Mouse (Mus musculus) left cerebral cortex, adult 18-20 months (tissue): ENCODE data around the gene Fam76a. TPM values are rescaled to one million over a fixed set of nuclear protein-coding genes. Genes with fewer than 3 reads are reported as not detected.
"Not testable (repeated sequence)": the region's sequence is repeated elsewhere in the genome, so short reads cannot be mapped to it uniquely, and the experiment has no call there.

Experiments used
- DNase-seq, 2 experiments: peaks; one replicate each; pipeline ENCODE4 v3.0.0; 2021 to 2022; ENCODE audit warnings: low spot score in 2 of 2, mixed read lengths in 1 of 2
- total RNA-seq, 2 experiments: library from RNA; stranded (reverse); gene quantifications; 2 replicates each; pipeline ENCODE4 v1.2.3; 2021

Fam76a gene
- total RNA-seq, 2 experiments from 2014 or later = 53.2 to 58.1 TPM

DNA sequence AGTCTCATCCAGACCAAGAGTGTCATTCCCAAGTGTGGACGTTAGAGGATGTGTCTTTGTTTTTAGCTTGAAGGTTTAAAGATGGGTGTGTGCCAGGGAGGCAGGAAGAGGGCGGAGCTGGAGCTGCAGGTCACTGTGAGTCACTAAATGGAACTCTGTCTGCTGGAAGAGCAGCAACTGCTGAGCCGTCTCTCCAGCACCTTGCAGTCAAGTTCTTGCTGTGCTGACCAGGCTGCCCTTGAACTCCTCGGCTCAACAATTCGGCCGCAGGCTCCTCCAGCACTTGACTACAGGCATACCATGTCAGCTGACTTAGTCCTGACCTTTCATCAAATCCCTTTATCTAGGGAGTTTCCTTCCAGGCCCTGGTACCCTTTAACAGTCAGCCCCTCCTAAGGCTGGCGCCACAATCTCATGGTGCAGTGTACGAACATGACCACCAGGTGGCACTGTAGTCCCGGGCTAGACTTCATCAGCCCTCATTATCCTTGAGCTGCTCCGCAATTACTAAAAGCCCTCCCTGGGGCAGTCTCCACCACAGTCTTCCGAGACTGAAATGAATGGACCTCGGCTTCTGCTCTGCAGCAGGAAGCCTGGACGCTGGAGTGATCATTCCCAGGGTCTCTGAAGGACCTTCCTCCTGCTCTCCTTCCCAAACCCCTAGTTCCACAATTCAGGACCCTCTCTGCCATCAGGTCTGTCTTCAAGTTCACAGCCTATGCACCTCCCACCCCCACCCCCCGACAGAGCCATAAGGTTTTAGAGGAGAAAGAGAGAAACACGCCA lies 23.1 kb upstream of the Fam76a start:
- peak; percentile 83 to 87 for DNase-seq

DNA sequence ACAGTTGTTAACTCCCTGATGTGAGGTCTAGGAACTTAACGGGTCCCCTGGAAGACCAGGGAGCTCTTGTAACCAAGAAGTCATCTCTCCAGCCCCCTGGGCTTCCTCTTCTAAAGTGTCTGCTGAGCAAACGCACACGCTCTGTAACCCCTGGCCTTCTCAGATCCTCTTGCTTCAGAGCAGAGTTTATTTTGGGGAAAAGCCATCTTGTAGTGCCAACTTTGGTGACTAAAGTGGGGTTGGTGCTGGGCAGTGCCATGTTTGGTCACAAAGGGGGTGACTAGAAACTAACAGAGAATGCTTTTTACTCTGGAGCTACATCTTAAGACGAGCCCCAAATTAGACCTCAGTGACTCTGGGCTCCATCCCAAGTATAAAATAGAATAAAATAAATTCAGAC lies 22.4 kb upstream of the Fam76a start:
- DNase-seq = no peak

DNA sequence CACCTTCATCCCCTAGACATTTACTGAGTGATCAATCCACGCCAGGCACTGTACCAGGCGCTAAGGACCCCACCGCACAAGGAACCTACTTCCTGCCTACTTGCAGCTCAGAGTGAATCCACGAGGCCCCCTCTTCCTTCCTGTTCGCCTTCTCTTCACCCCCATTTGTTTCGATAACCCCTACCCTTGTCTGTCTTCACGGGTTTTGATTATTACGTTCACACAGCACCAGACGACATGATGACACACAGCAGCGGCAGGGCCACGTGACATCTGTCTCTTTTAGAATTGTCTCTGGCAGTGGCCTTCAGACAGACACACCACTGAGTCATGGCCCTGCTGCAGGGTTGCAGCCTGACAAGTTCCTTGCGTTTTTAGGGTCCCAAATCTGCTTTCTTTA lies 21.7 kb upstream of the Fam76a start:
- DNase-seq = no peak

GRCm38 (mm10) chr4:132943088-132943487 lies 20.7 kb upstream of the Fam76a start:
- DNase-seq = no peak

- no peak for DNase-seq
Observed at GRCm38 (mm10) chr4:132941012-132941729, 18.8 kb upstream of the Fam76a start.

- DNase-seq = peak; percentile 48 to 66
Observed at GRCm38 (mm10) chr4:132939421-132940127, 17.2 kb upstream of the Fam76a start.

- peak; percentile 47 to 61 for DNase-seq
Observed at GRCm38 (mm10) chr4:132938181-132938941, 16.0 kb upstream of the Fam76a start.

DNA sequence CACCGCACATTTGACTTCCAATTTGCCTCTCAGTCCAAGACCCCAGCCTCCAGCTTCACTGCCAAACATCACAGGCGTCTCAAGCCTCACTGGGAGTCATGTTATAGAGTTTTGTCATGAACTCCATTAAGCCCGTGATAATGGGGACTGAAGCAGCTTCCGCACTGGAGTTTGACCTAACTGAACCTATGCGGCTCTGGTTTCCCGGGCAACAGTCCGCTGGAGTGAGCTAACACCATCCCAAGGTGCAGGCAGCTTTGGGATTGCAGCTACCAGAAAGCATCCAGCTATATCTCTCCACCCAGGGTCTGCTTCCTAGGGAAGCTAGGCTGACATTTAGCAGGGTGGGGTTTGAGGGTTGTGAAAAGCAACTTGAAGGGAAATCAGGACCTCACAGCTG lies 12.3 kb upstream of the Fam76a start:
- no peak for DNase-seq

DNA sequence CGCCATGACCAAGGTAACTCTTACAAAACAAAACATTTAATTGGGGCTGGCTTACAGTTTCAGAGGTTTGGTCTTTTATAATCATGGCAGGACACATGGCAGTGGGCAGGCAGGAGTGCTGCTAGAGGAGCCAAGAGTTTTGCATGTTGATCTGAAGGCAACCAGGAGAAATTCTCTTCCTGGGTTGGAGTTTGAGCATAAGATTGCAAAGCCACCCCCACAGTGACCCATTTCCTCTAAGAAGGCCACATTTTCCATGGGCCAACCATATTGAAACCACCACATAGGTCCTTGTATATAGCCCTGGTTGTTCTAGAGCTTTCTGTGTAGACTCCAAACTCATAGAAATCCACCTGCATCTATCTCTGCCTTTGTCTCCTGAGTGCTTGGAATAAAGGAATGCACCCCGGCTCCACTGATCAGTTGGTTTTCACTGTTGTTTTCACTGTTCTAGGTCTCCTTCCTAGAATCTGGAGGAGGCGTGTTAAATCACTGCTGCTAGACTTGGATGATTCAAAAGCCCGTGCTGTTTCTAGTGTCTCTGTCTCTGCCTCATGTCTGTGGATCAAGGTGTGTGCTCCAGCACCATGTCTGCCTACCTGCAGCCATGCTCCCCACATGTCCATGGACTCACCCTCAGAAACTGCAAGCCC lies 10.5 kb upstream of the Fam76a start:
- DNase-seq = peak; percentile 20 to 31

DNA sequence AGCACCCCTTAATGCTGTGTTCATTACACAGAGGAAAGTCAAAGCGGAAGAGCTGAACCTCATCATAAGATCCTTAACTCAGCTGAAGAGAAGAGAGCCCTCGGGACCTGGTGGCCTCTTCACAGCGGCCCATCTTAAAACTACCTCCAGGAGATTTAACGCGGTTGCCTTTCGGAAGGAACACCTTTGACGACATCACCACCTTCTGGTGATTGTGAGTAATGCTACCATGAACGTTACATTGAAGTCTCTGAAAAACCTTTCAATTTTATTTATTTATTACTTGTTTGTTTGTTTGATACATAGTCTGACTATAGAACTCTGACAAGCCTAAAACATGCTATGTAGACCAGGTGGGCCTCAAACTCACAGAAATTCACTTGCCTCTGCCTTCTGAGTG lies 8.4 kb upstream of the Fam76a start:
- DNase-seq = peak; percentile 47 to 63

GRCm38 (mm10) chr4:132926520-132926919 lies 4.2 kb upstream of the Fam76a start:
- not testable (repeated sequence) for DNase-seq

DNA sequence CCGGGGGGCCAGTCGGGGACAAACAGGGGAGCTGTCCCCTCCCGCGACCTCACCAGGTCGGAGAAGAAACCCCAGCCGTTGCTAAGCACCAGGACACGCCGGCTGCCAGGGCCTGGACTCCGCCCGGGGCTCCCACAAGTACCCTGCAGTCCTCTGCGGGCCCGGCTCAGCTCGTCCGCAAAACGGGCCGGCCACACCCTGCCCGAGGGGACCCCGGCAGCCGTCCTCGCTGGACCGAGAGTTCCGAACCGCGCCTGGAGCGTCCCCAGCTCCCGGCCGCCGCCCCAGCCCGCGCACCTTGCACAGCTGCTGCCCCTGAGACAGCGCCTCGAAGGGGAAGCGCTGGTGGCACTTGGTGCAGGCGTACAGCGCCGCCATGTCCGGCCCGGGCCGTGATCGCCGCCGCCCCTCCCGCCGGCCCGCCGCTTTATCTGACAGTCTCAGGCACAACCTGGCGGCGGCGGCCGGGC lies 262 bp downstream of the Fam76a start:
- peak in 1 of 2 experiments; percentile 27 for DNase-seq

- no peak for DNase-seq
Observed at GRCm38 (mm10) chr4:132921488-132921887, 870 bp downstream of the Fam76a start.

DNA sequence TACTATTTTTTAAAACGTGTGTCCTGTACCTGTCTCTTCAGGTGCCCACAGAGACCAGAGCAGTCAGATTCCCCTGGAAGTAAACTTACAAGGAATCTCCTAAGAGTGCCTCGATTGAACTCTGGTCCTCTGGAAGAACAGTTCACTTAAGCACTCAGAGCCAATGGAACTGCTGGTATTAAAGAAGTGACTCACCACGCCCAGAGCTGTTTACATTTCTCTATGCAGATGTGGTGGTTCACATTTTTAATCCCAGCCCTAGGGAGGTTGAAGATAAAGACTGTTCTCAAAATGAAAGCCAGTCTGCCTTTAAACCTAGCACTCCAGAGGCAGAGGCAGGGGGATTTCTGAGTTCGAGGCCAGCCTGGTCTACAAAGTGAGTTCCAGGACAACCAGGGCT lies 2.2 kb downstream of the Fam76a start:
- DNase-seq = no peak

DNA sequence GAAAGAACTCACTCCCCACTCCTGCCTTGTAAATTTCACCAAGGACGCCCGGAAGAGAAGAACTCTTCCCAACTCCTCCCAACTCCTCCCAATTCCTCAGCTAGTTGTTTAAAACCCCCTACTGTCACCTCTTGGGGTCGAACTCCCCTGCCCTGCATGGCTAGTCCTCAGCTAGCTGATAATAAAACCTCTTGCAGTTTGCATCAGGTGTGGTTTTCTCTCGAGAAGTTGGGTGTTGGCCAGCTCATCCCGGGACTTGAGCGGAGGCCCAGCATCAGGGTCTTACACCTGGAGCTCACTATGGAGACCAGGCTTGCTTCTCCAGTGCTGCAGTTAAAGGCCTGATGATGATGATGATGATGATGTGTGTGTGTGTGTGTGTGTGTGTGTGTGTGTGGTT lies 3.9 kb downstream of the Fam76a start:
- not testable (repeated sequence) for DNase-seq

DNA sequence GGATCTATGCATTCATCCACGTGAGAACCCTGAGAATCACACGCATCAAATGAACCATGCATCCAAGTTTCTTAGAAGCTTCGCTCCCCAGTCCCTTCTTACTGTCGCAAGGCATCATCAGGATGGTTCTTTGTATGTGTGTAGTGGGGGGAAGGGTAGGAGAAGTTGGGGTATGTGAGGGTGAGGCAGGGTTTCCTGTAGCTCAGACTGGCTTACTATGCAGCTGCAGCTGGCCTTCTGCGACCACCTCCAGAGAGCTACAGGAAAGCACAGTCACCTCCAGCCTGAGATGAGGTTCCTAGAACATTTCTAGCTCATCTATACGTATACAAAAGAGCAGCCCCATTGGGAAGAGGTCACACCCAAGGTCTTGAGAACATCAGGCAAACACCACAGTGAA lies 10.2 kb downstream of the Fam76a start:
- DNase-seq = no peak

DNA sequence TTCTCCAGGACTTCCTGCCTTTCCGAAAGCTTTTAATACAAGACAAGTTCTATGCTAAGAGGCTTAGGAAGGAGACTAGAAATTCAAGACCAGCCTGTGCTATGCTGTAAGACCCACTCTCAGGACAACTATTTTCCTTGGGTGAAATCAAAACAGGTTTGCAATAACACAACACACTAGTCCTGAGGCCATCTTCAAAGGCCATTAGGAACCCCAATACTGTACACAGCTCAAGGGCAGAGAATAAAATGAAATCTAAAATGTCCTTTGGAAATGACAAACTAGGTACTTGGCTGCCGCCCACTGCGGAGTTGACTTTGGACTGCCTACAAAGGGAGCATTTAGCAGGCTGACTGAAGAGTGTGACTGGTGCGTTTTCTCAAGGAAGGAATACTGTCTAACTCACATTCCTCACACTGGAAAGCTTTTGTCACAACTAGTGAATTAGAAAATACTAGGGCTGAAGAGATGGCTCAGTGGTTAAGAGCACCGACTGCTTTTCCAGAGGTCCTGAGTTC lies 16.5 kb downstream of the Fam76a start:
- DNase-seq = no peak

GRCm38 (mm10) chr4:132904765-132905309 lies 17.5 kb downstream of the Fam76a start:
- no peak for DNase-seq

GRCm38 (mm10) chr4:132904071-132904470 lies 18.3 kb downstream of the Fam76a start:
- no peak for DNase-seq

DNA sequence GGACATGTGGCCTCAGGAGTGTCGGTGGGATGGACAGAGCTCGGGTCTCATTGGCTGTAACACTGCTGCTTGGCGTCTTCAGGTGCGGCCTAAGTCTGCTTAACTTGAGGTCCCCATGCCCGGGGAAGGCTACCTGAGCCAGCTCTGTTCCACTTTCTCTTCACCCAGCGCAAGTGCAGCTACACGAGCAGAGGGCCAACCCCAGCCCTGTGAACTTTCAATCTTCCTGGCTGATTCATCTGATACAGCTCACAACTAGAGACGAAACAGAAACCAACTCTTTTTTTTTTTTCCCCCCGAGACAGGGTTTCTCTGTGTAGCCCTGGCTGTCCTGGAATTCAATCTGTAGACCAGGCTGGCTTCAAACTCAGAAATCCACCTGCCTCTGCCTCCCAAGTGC lies 24.2 kb downstream of the Fam76a start:
- DNase-seq = no peak
